Mouse (Mus musculus) skeletal muscle tissue, adult 2 months (tissue): ENCODE results near the gene Samd4b.

ENCODE experiments used
- DNase-seq: peaks from one replicate; pipeline ENCODE4 v3.0.0-alpha.2; 2012; ENCODE audit warnings: low read depth, low spot score

Samd4b gene

DNA sequence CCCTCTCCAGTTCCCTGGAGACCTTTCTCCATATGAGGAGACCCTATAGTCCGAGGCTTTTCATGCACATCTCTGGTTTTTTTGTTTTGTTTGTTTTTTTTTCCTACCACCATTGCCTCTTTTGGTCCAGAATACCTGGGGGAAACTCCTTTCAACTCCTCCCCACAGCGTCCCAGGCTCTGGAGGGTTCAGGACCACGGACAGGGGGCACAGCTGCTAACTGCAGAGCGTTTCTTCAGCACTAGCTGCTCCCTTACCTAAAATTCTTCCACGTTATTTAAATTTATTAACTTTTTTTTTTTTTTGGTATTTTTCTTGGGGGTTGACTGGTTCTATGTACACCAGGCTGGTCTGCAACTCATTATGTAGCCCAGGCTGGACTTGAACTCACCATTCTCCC lies 92.4 kb downstream of the Samd4b start:
- DNase-seq = no peak

DNA sequence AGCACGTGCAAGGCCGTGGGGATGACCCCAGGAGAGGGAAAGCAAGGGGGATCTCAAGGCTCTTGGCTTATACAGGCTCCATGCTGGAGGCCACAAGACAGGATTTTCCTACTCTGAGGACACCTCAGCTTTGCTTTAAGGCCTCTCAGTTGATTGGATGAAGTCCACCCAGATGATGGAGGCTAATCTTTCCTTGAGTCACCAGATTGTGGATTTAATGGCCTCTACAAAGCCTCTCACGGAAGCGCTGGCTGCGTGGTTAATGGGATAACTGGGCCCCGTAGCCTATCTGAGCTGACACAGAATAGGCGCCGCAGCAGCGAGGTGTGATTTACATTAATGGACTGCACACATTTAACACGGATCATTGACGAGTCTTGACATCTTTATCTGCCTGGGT lies 102.5 kb downstream of the Samd4b start:
- no peak for DNase-seq

DNA sequence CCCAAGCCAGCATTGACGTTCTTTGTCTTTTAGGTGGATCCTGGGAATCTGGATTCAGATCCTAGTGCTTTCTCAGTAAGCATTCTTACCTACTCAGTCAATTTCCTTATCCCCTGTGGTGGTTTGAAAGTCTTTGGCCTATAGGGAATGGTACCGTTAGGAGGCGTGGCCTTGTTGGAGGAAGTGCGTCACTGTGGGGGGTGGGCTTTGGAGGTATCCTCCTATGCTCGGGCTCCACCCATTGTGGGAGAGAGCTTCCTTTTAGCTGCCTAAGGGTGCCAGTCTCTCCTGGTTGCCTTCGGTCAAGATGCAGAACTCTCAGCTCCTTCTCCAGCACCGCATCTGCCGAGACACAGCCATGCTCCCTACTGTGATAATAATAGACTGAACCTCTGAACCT lies 105.6 kb downstream of the Samd4b start:
- DNase-seq = no peak

DNA sequence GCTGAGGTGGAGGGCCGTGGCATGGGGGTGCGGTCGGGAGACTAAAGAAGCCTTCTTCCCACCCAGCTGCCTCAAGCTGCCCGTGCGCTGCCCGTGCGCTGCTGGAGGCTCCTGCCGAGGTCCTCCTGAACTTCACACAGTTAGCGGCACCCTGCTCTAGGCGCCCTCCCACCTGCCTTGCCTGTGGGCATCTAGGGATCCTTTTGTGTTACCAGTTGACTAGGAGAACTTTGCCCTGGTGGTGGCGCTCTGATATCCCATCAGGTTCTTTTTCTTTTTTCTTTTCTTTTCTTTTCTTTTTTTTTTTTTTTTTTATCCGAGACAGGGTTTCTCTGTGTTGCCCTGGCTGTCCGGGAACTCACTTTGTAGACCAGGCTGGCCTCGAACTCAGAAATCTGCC lies 107.0 kb downstream of the Samd4b start:
- no peak for DNase-seq

DNA sequence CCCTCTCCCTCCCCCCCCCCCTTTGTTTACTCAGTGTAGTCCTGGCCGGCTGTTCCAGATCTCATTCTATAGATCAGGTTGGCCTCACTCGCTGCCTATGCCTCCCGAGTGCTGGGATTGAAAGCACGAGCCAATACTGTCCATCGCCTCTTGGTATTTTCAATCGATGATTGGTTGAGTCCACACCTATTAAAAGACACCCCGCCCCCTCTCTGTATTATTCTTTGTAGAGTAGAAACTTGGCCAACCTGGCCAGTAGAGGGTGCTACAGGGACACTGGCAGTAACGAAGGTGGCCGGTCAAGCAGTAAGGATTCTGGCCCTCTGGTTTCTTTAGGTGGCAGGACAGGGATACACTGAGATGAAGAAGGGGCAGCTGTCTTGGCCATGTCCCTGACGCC lies 107.5 kb downstream of the Samd4b start:
- DNase-seq = peak; percentile 15

DNA sequence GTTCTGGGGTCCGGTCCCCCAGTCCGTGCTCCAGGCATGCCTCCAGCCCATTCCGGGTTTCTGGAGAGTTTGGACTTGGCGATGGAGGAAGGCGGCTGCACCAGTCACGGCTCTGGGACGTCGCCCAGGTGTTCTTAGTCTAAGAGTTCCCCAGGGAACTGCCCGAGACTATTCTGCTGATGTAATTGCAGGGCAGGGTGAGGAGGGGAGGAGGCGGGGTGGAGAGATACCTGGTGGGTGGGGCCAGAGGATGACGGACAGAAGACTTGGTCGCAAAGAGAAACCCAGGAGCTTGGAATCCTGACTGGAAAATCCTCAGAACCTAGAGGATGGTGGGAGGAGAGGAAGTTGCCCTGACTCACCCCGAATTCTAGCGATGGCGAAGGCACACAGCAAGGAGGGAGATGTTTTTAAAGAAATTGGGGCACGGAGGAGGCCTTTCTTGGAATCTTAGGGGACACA lies 109.9 kb downstream of the Samd4b start:
- DNase-seq = no peak

DNA sequence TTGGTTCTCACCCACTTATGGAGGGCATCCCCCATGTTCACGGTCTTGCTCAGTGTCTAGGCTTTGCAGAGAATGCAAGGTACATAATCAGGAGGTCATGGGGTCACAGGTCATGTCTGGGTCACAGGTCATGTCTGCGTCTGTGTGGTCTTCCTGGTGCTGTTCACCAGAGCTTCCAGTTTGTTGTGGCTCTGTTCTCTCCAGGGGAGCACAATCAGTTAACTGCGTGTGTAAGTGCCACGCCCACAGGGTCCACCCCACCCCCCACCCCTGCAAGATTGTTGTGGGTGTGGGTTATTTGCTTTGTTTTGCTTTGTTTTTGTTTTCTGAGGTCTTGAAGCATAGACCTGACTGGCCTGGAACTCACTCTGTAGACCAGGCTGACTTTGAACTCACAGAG lies 113.8 kb downstream of the Samd4b start:
- DNase-seq = no peak

DNA sequence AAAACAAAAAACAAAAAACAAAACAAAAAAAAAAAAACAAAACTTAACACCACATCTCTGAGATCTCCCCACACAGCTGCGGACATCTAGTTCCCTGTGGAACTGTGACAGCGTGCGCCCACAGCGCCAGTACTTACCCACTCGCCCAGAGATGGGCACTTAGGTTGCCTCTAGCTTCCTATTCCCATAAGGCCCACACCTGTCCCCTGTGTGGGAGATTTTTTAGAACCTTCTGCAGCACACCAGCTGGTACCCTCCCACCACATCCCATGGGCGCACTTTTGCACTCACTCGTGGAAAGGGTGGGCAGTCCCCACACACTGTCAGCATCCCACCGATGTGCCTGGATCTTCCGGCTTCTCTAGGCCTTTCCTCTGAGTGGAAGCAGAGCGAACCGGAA lies 115.1 kb downstream of the Samd4b start:
- no peak for DNase-seq

DNA sequence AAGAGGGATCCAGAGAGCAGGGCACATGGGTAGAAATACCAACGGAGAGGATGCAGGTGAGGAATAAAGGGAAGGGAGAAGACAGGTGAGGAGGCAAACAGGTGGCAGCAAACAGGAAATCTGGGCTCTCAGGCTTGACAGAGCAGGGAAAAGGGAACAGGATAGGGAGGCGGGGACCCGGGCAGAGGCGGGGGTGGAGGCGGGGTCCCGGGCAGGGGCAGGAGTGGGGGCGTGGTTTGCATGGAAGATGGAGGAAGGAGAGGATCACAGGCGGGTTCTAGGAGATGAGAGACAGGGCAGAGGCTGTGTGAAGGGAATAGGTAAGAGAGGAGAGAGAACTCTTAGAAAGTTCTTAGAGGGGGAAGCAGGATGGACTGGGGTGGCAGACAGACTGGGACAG lies 119.1 kb downstream of the Samd4b start:
- no peak for DNase-seq

DNA sequence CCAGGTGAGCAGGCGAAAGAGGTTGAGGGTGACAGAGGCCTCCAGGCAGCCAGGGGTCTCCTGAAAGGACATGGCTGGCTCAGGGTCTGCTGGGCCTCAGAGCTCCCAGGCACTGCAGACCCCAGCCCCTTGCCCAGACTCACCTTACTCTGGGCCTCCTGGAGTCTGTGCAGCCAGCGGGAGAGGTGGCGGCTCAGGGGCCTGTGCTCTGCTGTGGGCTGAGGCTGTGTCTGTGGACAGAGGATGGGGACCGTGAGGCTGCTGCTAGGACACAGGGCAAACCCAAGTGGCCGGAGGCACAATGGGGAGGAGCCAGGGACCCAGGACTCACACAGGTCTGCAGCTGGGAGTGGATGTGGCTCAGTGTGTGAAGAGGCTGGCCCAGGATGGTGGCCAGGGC lies 120.6 kb downstream of the Samd4b start:
- DNase-seq = no peak

DNA sequence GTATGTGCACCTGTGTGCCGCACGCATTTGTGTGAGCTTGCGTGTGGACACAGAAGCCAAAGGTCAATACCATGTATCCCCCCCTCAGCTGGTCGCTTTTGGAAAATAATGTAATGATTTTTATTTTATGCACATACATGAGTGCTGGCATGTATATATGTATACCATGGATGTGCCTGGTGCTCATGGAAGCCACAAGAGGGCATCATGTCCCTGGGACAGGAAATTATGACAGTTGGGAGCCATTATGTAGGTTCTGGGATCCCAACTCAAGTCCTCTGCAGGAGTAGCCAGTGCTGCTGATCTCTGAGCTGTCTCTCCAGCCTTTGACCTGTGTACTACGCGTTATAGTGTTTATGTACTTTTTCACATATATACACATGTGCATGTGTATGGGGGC lies 121.8 kb downstream of the Samd4b start:
- DNase-seq = no peak

DNA sequence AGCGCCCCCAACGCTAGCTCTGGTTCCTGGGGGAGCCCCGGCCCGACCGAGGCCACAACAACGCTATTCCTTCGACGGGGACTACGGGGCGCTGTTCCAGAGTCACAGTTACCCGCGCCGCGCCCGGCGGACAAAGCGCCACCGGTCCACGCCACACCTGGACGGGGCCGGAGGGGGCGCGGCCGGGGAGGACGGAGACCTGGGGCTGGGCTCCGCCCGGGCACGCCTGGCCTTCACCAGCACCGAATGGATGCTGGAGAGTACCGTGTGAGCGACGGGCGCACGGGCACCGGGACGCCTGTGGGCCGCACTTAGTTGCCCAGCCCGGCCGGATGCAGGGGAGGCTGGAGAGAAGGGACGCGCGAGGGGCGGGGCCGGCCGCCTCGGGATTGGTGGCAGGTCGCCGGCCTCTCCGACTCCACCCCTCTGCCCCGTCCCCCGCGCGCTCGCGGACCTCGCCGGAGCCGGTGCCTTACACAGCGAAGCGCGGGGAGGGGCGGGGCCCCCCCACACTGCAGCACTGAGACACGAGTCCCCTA lies 130.7 kb downstream of the Samd4b start:
- DNase-seq = no peak

DNA sequence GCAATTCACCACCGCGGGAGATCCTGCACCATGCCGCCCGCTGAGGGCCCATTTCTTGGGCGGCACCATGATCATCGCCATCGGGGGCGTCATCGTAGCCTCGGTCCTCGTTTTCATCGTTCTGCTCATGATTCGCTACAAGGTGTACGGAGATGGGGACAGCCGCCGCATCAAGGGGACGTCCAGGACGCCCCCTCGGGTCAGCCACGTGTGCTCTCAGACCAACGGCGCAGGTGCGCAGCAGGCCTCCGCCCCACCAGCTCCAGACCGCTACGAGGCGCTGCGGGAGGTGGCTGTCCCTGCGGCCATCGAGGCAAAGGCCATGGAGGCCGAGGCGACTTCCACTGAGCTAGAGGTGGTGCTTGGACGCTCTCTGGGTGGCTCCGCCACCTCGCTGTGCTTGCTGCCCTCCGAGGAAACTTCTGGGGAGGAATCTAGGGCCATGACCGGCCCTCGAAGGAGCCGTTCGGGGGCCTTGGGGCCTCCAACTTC lies 131.2 kb downstream of the Samd4b start:
- no peak for DNase-seq

DNA sequence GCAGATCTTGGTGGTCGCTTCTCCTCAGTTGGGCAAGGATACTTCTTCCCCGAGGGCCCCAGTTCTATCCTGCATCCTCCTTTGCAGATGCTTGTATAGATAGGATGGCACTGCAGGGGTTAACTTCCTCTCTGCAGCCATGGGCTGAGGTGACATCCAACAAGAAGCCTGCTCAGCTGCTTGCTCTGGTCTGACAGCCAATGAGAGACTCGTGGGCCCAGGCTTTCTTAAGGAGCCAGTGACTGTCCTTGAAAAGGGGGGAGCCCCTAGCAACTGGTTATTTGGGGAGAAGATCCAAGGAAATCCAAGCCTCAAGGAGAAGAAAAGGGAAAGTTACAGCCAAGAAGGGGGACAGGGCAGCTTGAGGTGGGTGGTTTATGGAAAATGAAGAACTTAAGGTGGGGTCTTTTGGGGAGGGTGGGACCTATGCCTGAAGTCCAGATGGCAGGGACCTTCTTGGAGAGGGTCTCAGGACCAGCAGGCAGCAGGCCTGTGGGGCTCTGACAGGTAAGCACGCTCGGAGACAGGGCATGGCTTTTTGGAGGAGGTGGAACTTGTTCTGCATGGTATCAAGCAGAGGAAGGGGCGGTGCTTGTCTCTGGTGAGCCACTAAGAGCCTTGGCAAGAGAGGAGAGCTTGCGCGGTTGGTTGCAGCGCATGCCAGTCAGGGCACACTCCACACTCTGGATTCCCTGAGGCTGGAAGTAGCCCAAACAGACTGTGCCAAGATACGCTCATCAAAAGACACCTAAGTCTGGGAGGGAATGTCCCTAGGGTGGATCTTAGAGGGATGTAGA lies 133.3 kb downstream of the Samd4b start:
- DNase-seq = no peak

DNA sequence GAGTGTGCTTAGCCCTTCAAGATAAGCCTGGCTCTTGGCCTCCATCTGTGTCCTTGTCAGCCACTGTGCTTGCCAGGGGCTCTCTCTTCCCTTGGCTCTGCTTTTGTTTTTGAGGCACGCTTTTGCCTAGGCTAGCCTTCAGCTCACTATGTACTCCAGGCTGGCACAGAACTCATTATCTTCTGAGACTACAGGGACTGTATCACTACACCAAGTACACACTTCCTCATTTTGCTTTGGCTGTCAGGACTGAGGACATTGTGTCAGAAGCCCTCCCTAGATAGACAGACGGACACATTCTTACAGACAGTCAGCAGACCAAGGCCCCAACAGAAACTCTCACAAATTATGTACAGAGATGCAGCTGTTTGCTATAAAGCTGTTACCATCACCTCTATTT lies 135.2 kb downstream of the Samd4b start:
- DNase-seq = no peak

DNA sequence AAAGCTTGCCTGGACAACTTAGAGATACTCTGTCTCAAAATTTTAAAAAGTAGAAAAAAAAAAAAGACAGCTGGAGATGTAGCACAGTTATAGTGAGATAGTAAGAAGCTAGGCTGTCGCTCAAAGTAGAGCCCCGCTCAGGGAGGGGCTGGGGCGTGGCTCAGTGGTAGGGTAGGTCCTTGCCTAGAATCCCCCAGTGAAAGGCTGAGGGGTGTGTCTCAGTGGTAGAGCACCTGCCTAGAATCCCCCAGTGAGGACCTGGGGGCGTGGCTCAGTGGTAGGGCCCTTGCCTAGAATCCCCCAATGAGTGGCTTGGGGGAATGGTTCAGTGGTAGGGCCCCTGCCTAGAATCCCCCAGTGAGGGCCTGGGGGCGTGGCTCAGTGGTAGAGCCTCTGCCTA lies 137.6 kb downstream of the Samd4b start:
- no peak for DNase-seq

DNA sequence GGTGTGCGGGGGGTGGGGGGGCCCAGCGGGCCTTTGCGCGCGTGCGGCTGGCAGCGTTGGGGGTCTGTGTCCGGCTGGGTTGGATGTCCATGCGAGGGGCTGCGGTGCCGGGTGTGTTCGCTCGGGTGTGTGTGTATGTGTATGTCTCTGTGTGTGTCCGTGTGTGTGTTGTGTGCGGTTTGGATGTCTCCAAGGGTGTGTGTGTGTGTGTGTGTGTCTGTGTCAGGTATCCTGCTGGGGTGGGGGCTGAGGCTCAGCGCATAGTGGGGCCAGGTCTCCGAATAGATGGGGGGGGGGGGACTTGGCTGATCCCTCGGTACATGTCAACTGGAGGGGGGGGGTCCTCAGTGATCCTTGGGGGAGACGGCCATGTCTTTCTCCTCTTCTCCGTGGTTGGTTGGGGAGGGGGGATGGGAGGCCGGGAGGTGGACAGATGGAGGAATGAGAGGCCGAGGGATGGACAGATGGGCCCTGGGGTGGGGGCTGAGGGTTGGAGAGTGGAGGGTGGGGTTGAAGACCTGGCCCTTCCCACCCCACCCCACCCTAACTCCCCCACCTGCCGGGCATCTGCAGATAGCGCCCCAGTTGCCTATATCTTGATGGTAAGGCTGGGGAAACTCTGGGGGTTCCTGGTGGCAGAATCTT lies 145.5 kb downstream of the Samd4b start:
- no peak for DNase-seq

DNA sequence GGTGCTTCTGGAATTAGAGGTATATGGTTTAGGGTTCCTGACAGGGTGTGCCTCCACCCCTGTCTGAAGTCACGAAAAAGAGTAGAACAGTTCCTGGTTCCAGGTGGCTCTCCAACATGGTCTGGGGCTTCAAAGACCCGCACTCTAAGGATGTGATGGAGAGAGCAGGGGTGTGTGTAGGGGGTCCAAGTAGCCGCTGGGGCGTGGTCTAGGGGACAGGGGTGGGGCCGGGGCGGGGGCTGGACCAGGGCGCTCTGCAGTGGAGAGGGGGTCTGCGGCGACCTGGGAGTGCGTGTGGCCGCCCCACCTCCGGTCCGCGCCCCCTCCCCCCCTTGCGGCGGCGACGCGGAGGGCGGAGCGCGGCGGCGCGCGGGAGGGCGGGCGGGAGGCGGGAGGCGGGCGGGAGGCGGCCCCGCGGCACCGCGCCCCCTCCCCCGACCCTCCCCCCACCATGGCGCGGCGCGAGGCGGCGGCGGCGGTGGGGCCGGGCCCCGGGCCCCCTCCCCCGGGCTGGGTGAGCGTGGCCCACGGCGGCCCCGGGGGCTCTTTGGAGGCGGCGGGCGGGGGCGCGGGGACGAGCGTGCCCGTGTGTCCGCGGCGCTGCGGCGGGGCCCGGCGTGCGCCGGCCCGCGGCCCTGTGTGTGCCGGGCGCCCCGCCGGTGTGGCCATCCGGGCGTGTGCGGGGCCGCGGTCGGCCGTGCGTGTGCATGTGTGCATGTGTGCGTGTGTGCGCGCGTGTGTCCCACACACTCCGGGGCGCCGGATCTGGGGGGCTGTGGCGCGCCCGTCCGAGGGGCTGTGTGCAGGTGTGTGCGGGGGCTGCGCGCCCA lies 146.2 kb downstream of the Samd4b start, which contains the start of gene Lrfn1:
TSS of gene Lrfn1 (plus strand) at position 450 of the 830 bp plus-strand sequence.
- DNase-seq = no peak

DNA sequence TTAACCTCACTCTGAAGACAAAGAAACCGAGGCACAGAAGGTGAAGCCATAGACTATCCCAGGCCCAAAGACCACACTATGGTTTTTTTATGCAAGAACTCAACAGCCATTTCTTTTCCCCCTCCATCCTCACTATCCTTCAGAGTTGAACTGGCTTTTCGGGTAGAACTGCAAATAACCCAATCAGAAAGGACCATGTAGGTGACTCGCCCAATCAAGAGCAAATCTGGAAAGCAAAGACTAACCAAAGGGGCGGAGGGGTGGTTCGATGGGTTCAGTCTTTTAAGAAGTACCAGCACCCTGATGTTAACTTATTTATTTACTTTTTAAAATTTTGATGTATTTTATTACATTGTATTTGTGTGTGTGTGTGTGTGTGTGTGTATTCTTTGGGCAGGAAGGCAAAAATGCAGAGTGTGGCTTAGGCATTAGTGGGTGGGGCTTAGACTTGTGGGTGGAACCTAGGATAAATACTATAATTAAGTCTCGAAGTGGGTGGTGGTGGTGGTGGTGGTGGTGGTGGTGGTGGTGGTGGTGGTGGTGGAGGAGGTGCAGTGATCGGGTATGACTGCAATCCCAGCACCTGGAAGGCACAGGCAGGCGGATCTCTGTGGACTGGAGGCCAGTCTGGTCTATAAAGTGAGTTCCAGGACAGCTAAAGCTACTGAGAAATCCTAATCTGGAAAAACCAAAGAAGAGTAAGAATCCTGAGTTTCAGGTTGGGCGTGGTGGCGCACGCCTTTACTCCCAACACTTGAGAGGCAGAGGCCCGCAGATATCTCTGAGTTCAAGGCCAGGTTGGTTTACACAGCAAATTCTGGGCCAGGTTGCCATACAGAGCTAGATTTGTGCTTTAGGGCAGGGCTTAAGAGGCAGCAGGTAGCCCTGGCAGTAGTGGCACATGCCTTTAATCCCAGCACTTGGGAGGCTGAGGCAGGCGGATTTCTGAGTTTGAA lies 149.8 kb downstream of the Samd4b start:
- no peak for DNase-seq

DNA sequence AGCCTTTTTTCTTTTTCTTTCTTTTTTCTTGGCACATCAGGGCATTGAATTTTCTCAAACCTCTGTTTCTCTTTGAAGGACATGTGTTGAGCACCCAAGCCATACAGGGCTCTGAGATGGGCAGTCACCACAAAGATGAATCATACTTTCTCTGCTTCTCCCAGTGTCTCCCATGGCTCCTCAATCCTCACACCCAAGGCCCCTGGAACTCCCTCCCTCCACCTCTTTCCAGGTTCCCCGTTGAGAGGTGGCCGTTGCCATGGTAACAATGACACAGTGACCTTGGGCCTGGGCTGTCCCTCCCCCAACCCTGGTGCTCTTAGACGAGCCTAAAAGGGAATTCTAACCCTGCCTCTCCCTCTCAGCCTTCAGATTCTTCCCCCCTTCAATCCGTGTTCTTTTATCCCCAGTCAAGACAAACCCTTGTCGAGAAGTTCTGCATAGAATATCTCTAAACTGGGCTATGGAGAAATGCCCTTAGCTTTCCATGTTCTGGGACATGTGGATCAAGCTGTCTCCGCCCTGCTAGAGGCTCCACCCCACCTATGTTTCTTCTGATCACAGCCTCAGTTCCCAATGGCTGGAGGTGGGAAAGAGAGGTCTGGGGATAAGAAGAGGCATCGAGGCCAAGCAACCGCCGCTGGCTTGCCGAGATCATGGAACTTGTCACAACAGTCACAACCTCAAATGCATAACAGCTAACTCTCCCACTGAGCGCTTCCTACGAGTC lies 150.7 kb downstream of the Samd4b start:
- no peak for DNase-seq
